Mouse (Mus musculus) neural tube, embryonic 11.5 days (tissue): ENCODE results near the gene Pbx4. TPM values are rescaled to one million over a fixed set of nuclear protein-coding genes. Genes with fewer than 3 reads are reported as not detected.

Experiments
- ATAC-seq: fragments of 200-750 bp; cut with Nextera tagmentation; 2 replicates; pipeline ENCODE4 v1.8.0; 2017; ENCODE audit warnings: moderate number of reproducible peaks, mild to moderate bottlenecking, moderate TSS enrichment, moderate library complexity; ENCODE audit not compliant: insufficient read depth, low FRiP score, low TSS enrichment
- DNase-seq: peaks from one replicate; pipeline ENCODE4 v3.0.0-alpha.2; 2015; ENCODE audit warnings: low spot score
- H3K27ac ChIP-seq: fragments of 300-500 bp; sonication (generic); 2 replicates; pipeline ENCODE4 v1.5.1; 2014; ENCODE audit warnings: low read depth, mild to moderate bottlenecking, low read length
- H3K27me3 ChIP-seq: fragments of 300-500 bp; sonication (generic); 2 replicates; pipeline ENCODE4 v1.6.1; 2014; ENCODE audit warnings: mild to moderate bottlenecking, low read length, mixed read lengths; ENCODE audit not compliant: control insufficient read depth, insufficient read depth
- H3K36me3 ChIP-seq: fragments of 300-500 bp; sonication (generic); 2 replicates; pipeline ENCODE4 v1.6.1; 2014; ENCODE audit warnings: mild to moderate bottlenecking, low read length, moderate library complexity, mixed read lengths; ENCODE audit not compliant: control insufficient read depth, insufficient read depth
- H3K4me1 ChIP-seq: fragments of 300-500 bp; sonication (generic); 2 replicates; pipeline ENCODE4 v1.6.1; 2014; ENCODE audit warnings: low read length, mixed read lengths; ENCODE audit not compliant: control insufficient read depth, insufficient read depth
- H3K4me2 ChIP-seq: fragments of 300-500 bp; sonication (generic); 2 replicates; pipeline ENCODE4 v1.6.1; 2014; ENCODE audit warnings: low read depth, mild to moderate bottlenecking, moderate library complexity
- H3K4me3 ChIP-seq: fragments of 300-500 bp; sonication (generic); 2 replicates; pipeline ENCODE4 v1.5.1; 2014; ENCODE audit warnings: low read depth, low read length
- H3K9ac ChIP-seq: fragments of 300-500 bp; sonication (generic); 2 replicates; pipeline ENCODE4 v1.6.1; 2014; ENCODE audit warnings: mild to moderate bottlenecking, low read length
- H3K9me3 ChIP-seq: fragments of 300-500 bp; sonication (generic); 2 replicates; pipeline ENCODE4 v1.6.1; 2016; ENCODE audit warnings: low read length; ENCODE audit not compliant: control insufficient read depth
- WGBS: fragments of 180-500 bp; shearing (Covaris S2); extraction: QIAGEN DNeasy Blood & Tissue Kit; methylation state at CpG from one replicate; pipeline ENCODE4 v1.1.7; 2014; 5-methylcytosine and 5-hydroxymethylcytosine counted together
- polyA plus RNA-seq: library from polyadenylated mRNA; unstranded; fragments of >200 nt; fragmentation: Nextera tagmentation; extraction: Ambion mirVana; gene quantifications from 2 replicates; pipeline ENCODE4 v1.2.1, GENCODE M21; 2014

Pbx4 gene
- polyA plus RNA-seq, 1 experiment from 2014 or later = 31.2 TPM

DNA sequence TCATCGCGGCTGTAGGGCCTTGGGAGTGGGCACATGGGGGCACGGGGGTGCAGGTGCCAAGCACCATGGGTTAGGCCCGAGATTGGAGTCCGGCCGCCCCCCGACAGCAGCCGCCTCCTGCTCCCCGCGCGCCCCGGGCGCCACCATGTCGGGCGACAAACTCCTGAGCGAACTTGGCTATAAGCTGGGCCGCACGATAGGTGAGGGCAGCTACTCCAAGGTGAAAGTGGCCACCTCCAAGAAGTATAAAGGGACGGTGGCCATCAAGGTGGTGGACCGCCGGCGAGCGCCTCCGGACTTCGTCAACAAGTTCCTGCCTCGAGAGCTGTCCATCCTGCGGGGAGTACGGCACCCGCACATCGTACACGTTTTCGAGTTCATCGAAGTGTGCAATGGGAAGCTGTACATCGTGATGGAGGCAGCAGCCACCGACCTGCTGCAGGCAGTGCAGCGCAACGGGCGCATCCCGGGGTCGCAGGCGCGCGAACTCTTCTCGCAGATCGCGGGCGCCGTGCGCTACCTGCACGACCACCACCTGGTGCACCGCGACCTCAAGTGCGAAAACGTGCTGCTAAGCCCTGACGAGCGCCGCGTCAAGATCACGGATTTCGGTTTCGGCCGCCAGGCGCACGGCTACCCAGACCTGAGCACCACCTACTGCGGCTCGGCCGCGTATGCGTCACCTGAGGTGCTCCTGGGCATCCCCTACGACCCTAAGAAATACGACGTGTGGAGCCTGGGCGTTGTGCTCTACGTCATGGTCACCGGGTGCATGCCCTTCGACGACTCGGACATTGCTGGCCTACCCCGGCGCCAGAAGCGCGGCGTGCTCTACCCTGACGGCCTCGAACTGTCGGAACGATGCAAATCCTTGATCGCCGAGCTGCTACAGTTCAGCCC is 70.1 kb downstream of the Pbx4 start, which contains the start of the genes Tssk6, Ndufa13 and Yjefn3:
Gene Tssk6 (plus strand): TSS at position 22 of the 900 bp plus-strand sequence.
Gene Ndufa13 (minus strand): TSS at position 396 of the 900 bp plus-strand sequence.
Gene Yjefn3 (minus strand): TSS at position 550 of the 900 bp plus-strand sequence.
- H3K36me3 ChIP-seq = no peaks in the 10 kb centered on the region
- H3K27ac ChIP-seq = peak within 1 kb of the TSS; percentile 72
- peak; percentile 45 for ATAC-seq
- peak; percentile 44 for DNase-seq
- H3K4me3 ChIP-seq = peak within 1 kb of the TSS; percentile 71
- peak within 1 kb of the TSS; percentile 90 for H3K4me2 ChIP-seq
- 3% methylated on average over 89 of the region's 89 CpGs for WGBS
- peaks cover 25% of the 10 kb centered on the region for H3K4me1 ChIP-seq
- peak within 1 kb of the TSS; percentile 73 for H3K9ac ChIP-seq
- H3K9me3 ChIP-seq = no peaks in the 10 kb centered on the region
- no peaks in the 10 kb centered on the region for H3K27me3 ChIP-seq

DNA sequence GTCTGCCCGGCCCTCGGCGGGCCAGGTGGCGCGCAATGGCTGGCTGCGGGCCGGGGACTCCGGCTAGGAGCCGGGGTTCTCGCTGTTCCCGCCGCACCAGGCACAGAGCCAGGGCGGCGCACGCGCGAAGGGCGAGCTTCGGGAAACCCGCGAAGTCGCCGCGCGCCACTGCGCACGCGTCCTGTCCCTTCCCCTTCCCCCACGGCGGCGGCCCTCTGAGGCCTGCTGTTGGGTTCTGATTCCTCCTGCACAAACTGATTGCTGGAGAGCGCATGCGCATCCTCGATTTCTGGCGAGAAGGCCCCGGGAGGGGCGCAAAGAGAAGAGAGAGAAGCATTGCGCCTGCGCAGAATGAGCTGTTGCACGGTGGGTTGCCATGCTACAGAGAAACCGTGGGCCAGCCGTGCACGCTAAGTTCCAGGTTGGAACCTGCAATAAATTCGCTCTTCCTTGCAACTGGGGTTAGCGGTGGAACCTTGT is 70.8 kb downstream of the Pbx4 start:
- peak overlapping the region; percentile 90 for H3K4me2 ChIP-seq
- H3K4me3 ChIP-seq = peak overlapping the region; percentile 71
- H3K27me3 ChIP-seq = no peaks in the 10 kb centered on the region
- WGBS = under 1% methylated on average over 45 of the region's 45 CpGs
- DNase-seq (peak; percentile 99), ATAC-seq (peak; percentile 82)
- no peaks in the 10 kb centered on the region for H3K36me3 ChIP-seq
- peaks cover 23% of the 10 kb centered on the region for H3K4me1 ChIP-seq
- H3K9me3 ChIP-seq = no peaks in the 10 kb centered on the region
- H3K27ac ChIP-seq = peak overlapping the region; percentile 72; the same call in 1 of the 2 replicates
- peak overlapping the region; percentile 72 for H3K9ac ChIP-seq

DNA sequence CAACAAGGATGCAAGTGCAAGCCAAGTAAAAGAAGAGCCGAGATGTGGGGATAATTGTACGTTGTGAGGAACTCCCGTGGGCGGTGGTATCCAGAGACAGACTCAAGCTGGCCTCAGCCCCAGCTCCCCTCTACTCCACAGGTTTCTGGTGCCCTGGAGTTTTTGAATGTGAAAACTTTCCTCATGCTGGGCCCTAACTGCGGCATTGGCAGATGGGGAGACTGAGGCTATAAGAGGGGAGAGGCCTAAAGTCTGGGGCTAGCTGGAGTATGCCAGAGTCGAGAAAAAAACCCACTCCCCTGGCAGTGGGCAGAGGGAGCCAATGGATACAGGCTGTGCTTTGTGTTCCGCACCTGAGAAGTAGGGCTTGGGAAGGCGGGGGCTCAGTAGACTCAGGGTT is 71.8 kb downstream of the Pbx4 start:
- Histone ChIP-seq H3K4me3 (no peak overlapping the region), H3K36me3 (no peaks in the 10 kb centered on the region; the same call in none of the 2 replicates), H3K4me2 (peak overlapping the region; percentile 90; the same call in 1 of the 2 replicates), H3K9me3 (no peaks in the 10 kb centered on the region), H3K9ac (no peak overlapping the region), H3K27me3 (no peaks in the 10 kb centered on the region), H3K27ac (no peak overlapping the region), H3K4me1 (peaks cover 22% of the 10 kb centered on the region)
- no peak for ATAC-seq
- DNase-seq = no peak
- WGBS = 86% methylated on average over 8 of the region's 8 CpGs

DNA sequence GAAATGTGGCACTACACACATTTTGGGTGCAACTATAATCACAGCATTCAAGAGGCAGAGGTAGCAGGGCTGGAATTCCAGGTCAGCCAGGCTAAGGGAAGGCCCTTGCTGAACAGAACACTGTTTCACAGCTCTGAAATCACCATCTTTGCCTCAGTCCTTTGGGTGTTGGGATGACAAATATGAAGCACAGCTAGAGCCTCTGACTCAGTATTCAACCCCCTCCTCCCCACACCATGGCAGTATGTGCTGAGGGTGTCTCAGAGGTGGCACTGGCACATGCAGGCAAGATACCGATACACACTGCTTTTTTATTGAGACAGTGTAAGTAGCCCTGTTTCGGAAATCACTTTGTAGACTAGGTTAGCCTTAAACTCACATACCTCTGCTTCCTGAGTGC is 74.0 kb downstream of the Pbx4 start:
- no peak overlapping the region for H3K9ac ChIP-seq
- no peaks in the 10 kb centered on the region for H3K27me3 ChIP-seq
- DNase-seq (no peak), ATAC-seq (no peak)
- H3K9me3 ChIP-seq = no peaks in the 10 kb centered on the region
- peaks cover 7% of the 10 kb centered on the region for H3K36me3 ChIP-seq
- peaks cover 14% of the 10 kb centered on the region; the same call in 1 of the 2 replicates for H3K4me1 ChIP-seq
- H3K27ac ChIP-seq = no peak overlapping the region
- H3K4me3 ChIP-seq = no peak overlapping the region
- 91% methylated on average over 2 of the region's 2 CpGs for WGBS
- no peak overlapping the region for H3K4me2 ChIP-seq

DNA sequence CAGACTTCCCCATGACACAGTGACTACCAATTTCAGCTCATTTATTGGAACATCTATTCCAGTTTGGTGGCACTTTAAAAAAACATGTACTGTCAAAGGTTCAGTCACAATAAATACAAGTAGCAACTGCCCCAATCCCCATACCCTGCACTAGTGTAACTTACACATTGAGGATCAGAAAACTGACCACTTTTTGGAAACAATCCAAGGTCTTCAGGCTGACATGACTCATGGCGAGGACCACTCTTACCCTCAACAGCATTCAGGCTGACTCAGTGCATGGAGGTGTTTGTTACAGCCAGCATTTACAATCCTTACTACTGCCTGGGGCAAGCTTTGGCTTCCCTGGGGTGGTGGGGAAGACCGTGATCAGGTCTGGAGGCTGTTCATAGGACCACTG is 74.8 kb downstream of the Pbx4 start:
- H3K4me1 ChIP-seq = peaks cover 9% of the 10 kb centered on the region; the same call in 1 of the 2 replicates
- H3K4me3 ChIP-seq = no peak overlapping the region
- H3K4me2 ChIP-seq = no peak overlapping the region
- H3K36me3 ChIP-seq = peaks cover 12% of the 10 kb centered on the region
- WGBS = 93% methylated on average over 2 of the region's 2 CpGs
- H3K9me3 ChIP-seq = no peaks in the 10 kb centered on the region
- H3K9ac ChIP-seq = no peak overlapping the region
- no peak for ATAC-seq
- DNase-seq = no peak
- H3K27ac ChIP-seq = no peak overlapping the region
- H3K27me3 ChIP-seq = no peaks in the 10 kb centered on the region

DNA sequence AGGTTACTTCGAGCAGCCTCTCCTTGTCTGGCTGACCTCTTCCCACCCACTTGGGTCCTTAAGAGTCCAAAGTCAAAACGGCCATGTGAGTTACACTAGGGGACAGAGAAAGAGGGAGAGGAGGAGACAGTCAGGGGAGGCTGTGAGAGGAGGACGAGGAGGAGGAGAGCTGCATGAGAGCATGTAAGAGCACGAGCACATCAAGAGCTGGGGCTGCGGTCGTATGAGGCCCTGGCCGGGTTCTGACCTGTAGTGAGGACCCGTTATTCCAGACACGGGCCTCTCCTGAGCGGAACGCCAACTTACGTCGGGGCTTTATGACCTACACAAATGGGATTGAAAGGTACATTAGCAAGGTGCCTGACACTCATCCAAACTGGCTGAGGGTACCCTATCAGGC is 79.6 kb downstream of the Pbx4 start:
- ATAC-seq (no peak), DNase-seq (no peak)
- Histone ChIP-seq H3K4me2 (no peak overlapping the region), H3K9me3 (no peaks in the 10 kb centered on the region), H3K4me1 (no peaks in the 10 kb centered on the region), H3K27ac (no peak overlapping the region), H3K4me3 (no peak overlapping the region), H3K36me3 (peaks cover 25% of the 10 kb centered on the region), H3K9ac (no peak overlapping the region), H3K27me3 (no peaks in the 10 kb centered on the region)
- 91% methylated on average over 13 of the region's 13 CpGs for WGBS

DNA sequence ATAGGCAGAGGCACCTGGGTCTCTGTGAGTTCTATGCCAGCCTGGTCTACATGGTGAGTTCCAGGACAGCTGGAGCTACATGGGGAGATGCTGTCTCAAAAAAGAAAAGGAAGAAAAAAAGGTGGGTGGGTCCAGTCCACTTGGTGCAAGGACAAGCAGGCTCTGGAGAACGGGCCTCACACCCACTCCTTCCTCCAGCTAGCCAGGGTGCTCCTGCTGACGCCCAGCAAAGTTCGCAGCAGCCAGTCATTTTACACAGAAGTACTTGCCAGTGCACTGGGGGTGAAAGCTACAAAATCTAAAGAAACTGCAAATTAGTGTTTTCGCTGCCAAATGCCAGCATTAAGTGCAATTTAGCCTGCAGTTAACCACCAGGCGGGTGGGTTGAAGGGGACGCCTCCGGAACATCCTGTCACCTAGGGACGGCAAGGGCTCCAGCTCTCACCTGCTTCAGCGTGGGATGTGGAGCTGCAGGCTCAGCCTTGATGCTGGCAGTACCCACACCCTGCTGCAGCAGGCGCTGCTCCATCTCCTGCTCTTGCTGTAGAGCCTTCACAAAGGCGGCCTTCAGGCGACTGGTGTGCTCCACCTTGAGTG is 80.3 kb downstream of the Pbx4 start:
- H3K36me3 ChIP-seq = peaks cover 26% of the 10 kb centered on the region
- WGBS = 88% methylated on average over 12 of the region's 12 CpGs
- no peak overlapping the region for H3K27ac ChIP-seq
- no peak overlapping the region for H3K4me2 ChIP-seq
- H3K4me1 ChIP-seq = no peaks in the 10 kb centered on the region
- ATAC-seq = no peak
- no peak for DNase-seq
- H3K4me3 ChIP-seq = no peak overlapping the region
- no peaks in the 10 kb centered on the region for H3K27me3 ChIP-seq
- H3K9ac ChIP-seq = no peak overlapping the region
- no peaks in the 10 kb centered on the region for H3K9me3 ChIP-seq

DNA sequence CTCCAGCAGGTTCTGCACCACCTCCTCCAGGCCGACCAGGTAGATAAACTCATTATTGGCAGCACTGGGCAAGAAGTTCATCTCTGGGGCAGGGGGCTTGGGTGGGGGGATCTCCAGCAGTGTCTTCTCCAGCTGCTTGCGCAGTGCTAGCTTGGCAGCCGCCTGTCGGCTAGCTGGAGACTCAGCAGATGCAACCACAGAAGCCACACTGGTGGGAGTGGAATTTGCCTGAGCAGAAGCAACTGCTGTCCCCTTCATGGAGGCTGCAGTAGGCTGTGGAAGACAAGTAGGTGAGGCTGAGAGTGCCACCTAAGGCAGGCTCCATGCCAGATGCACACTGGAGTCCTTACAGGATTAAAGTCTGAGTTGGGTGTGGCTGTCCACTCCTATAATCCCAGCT is 82.2 kb downstream of the Pbx4 start:
- Histone ChIP-seq H3K4me1 (no peaks in the 10 kb centered on the region), H3K4me2 (no peak overlapping the region), H3K27ac (no peak overlapping the region), H3K36me3 (peaks cover 24% of the 10 kb centered on the region), H3K9me3 (no peaks in the 10 kb centered on the region), H3K27me3 (no peaks in the 10 kb centered on the region), H3K9ac (no peak overlapping the region), H3K4me3 (no peak overlapping the region)
- 87% methylated on average over 4 of the region's 4 CpGs for WGBS
- DNase-seq = no peak
- ATAC-seq = no peak
